10 mouse cellular contexts compared by ENCODE assay signal in genomic region chr11:51538919-51539758, GRCm38 (mm10). TPM values are rescaled to one million over a fixed set of nuclear protein-coding genes. Genes with fewer than 3 reads are reported as not detected.
DNase-seq lines count a peak whose midpoint lies in the region; ATAC-seq and TF ChIP-seq lines count a peak whose summit lies in the region.
"Had no signal": no experiment of that assay in that cellular context is flagged by ENCODE, and none has a peak within 500 bp of the region (broad histone marks: within the 10 kb centered on the region; RNA-seq: fewer than 3 reads in every experiment).

No protein-coding gene starts in this region.

- no peaks in the 10 kb centered on the region for H3K36me3 ChIP-seq in forebrain, embryonic 11.5 days (ENCODE audit: control insufficient read depth, insufficient read depth, low read length)
- no peaks in the 10 kb centered on the region for H3K36me3 ChIP-seq in forebrain, postnatal 0 days (ENCODE audit: insufficient read depth)
- no peaks in the 10 kb centered on the region for H3K36me3 ChIP-seq in limb, embryonic 11.5 days (ENCODE audit: control insufficient read depth, insufficient read depth, low read length)
- no peaks in the 10 kb centered on the region for H3K36me3 ChIP-seq in neural tube, embryonic 13.5 days

- no peaks in the 10 kb centered on the region for H3K9me3 ChIP-seq in forebrain, embryonic 11.5 days (ENCODE audit: control insufficient read depth, low read length)
- no peaks in the 10 kb centered on the region for H3K9me3 ChIP-seq in forebrain, postnatal 0 days (ENCODE audit: low read length)
- H3K9me3 ChIP-seq in limb, embryonic 11.5 days (ENCODE audit: control insufficient read depth, low read length): no peaks in the 10 kb centered on the region
- no peaks in the 10 kb centered on the region for H3K9me3 ChIP-seq in neural tube, embryonic 13.5 days

- peak; percentile 20; the same call in 1 of the 2 replicates for ATAC-seq in forebrain, embryonic 11.5 days (replicated peaks; ENCODE audit: low FRiP score)
- no peak; the same call in none of the 2 replicates for ATAC-seq in forebrain, postnatal 0 days
- ATAC-seq in limb, embryonic 11.5 days (ENCODE audit: insufficient number of reproducible peaks, low FRiP score, low TSS enrichment, low read depth): no peak
- ATAC-seq in neural tube, embryonic 13.5 days (ENCODE audit: low read depth): peak; percentile 21; the same call in 1 of the 2 replicates

- DNase-seq in forebrain, embryonic 11.5 days (ENCODE audit: low spot score): peak; percentile 62
- DNase-seq in forebrain, postnatal 0 days: no peak
- peak; percentile 43 for DNase-seq in retina, embryonic 14.5 days (ENCODE audit: low spot score)
- DNase-seq in retina, postnatal 1 day: no peak
- peak; percentile 59 for DNase-seq in limb, embryonic 11.5 days (ENCODE audit: low spot score)
- DNase-seq in adrenal gland, adult 18-20 months (ENCODE audit: low spot score in 2 of 2): no peak
- no peak for DNase-seq in urinary bladder, postnatal 14 days (ENCODE audit: low spot score)

- H3K4me3 ChIP-seq in forebrain, embryonic 11.5 days (ENCODE audit: low read depth, low read length): no peak overlapping the region
- H3K4me3 ChIP-seq in forebrain, postnatal 0 days (ENCODE audit: low read depth, low read length): no peak overlapping the region
- no peak overlapping the region for H3K4me3 ChIP-seq in limb, embryonic 11.5 days (ENCODE audit: low read depth, low read length)
- no peak overlapping the region for H3K4me3 ChIP-seq in neural tube, embryonic 13.5 days
- H3K4me3 ChIP-seq: layer of hippocampus, adult 2 months had no signal

- no peak for TF ChIP-seq CTCF in forebrain, postnatal 0 days (IDR thresholded peaks at IDR 0.05; ENCODE audit: low read depth)

- no peaks in the 10 kb centered on the region for H3K27me3 ChIP-seq in forebrain, embryonic 11.5 days (ENCODE audit: control insufficient read depth, insufficient read depth, low read length)
- no peaks in the 10 kb centered on the region for H3K27me3 ChIP-seq in forebrain, postnatal 0 days (ENCODE audit: insufficient read depth, low read length)
- no peaks in the 10 kb centered on the region for H3K27me3 ChIP-seq in limb, embryonic 11.5 days (ENCODE audit: control insufficient read depth, insufficient read depth, low read length)
- no peaks in the 10 kb centered on the region for H3K27me3 ChIP-seq in neural tube, embryonic 13.5 days

- 54% methylated on average over 13 of the region's 13 CpGs for WGBS in forebrain, embryonic 11.5 days
- WGBS in forebrain, postnatal 0 days: 55% methylated on average over 13 of the region's 13 CpGs
- 45% methylated on average over 13 of the region's 13 CpGs for WGBS in limb, embryonic 11.5 days
- 63% methylated on average over 13 of the region's 13 CpGs for WGBS in neural tube, embryonic 13.5 days

- H3K27ac ChIP-seq in forebrain, embryonic 11.5 days (ENCODE audit: low read depth, low read length): no peak overlapping the region
- H3K27ac ChIP-seq in forebrain, postnatal 0 days (ENCODE audit: low read depth, low read length): no peak overlapping the region
- peak overlapping the region; percentile 36; the same call in 1 of the 2 replicates for H3K27ac ChIP-seq in limb, embryonic 11.5 days (replicated peaks; ENCODE audit: low read depth, low read length)
- H3K27ac ChIP-seq in neural tube, embryonic 13.5 days (replicated peaks): no peak overlapping the region
- H3K27ac ChIP-seq: layer of hippocampus, adult 2 months; macrophage had no signal

- no peak overlapping the region for H3K9ac ChIP-seq in forebrain, embryonic 11.5 days (ENCODE audit: low read length)
- H3K9ac ChIP-seq in forebrain, postnatal 0 days: no peak overlapping the region
- H3K9ac ChIP-seq in limb, embryonic 11.5 days (ENCODE audit: low read length): no peak overlapping the region
- H3K9ac ChIP-seq in neural tube, embryonic 13.5 days: no peak overlapping the region

- H3K4me1 ChIP-seq in forebrain, embryonic 11.5 days (replicated peaks; ENCODE audit: control insufficient read depth, insufficient read depth, low read length): peaks cover 9% of the 10 kb centered on the region
- no peaks in the 10 kb centered on the region for H3K4me1 ChIP-seq in forebrain, postnatal 0 days (ENCODE audit: insufficient read depth)
- peaks cover 30% of the 10 kb centered on the region for H3K4me1 ChIP-seq in limb, embryonic 11.5 days (ENCODE audit: control insufficient read depth, insufficient read depth, low read length)
- H3K4me1 ChIP-seq in neural tube, embryonic 13.5 days (replicated peaks): peaks cover 5% of the 10 kb centered on the region; the same call in 1 of the 2 replicates

- H3K4me2 ChIP-seq in forebrain, embryonic 11.5 days (ENCODE audit: low read depth, low read length, severe bottlenecking): no peak overlapping the region
- H3K4me2 ChIP-seq in forebrain, postnatal 0 days (ENCODE audit: low read depth): no peak overlapping the region
- H3K4me2 ChIP-seq in limb, embryonic 11.5 days (ENCODE audit: low read depth, severe bottlenecking): no peak overlapping the region; the same call in 1 of the 2 replicates
- H3K4me2 ChIP-seq in neural tube, embryonic 13.5 days: no peak overlapping the region

RNA-seq across cellular contexts. Expression of gene Phykpl, which starts 45.4 kb away (rescaled TPM):
- 14.9 and 16.7 TPM in 2 replicates for polyA plus RNA-seq in forebrain, embryonic 11.5 days (2014; fragmentation: Nextera tagmentation; extraction: Ambion mirVana)
- total RNA-seq in forebrain, postnatal 0 days (2014; rRNA removed): 5.6 and 7.9 TPM in 2 replicates
- polyA plus RNA-seq in forebrain, postnatal 0 days (2015; fragmentation: Nextera tagmentation; extraction: Ambion mirVana): 6.7 and 8.4 TPM in 2 replicates
- 11.0 and 12.5 TPM in 2 replicates for polyA plus RNA-seq in limb, embryonic 11.5 days (2014; fragmentation: Nextera tagmentation; extraction: Ambion mirVana)
- polyA plus RNA-seq in neural tube, embryonic 13.5 days (2015; fragmentation: Nextera tagmentation; extraction: Ambion mirVana): 9.9 and 10.2 TPM in 2 replicates
- 10 to 100 TPM; 20.9 to 24.6 TPM for total RNA-seq in adrenal gland, adult 18-20 months (2021)

Comparison
In these comparisons a context has a peak if more than half of its experiments do, and no peak if none do; other contexts are left out.
1. ATAC-seq: peak in forebrain, embryonic 11.5 days (single experiment) and neural tube, embryonic 13.5 days (single experiment); none in forebrain, postnatal 0 days (single experiment) and limb, embryonic 11.5 days (single experiment).
2. DNase-seq: peak in forebrain, embryonic 11.5 days (single experiment), retina, embryonic 14.5 days (single experiment) and limb, embryonic 11.5 days (single experiment); none in forebrain, postnatal 0 days (single experiment), retina, postnatal 1 day (single experiment), adrenal gland, adult 18-20 months (0 of 2) and urinary bladder, postnatal 14 days (single experiment).